Mouse (Mus musculus) heart, postnatal 14 days (tissue): ENCODE data around the gene Trmt6. TPM values are rescaled to one million over a fixed set of nuclear protein-coding genes. Genes with fewer than 3 reads are reported as not detected.

Source experiments
- DNase-seq, 2 experiments: peaks; one replicate each; pipeline ENCODE4 v3.0.0; 2021 to 2022
- intact Hi-C: fragments of 180-260 bp; cut with DNase I; formaldehyde crosslinking; loops from one replicate; pipeline ENCODE4 v1.15.1; 2025
- long read RNA-seq, 2 experiments: library from polyadenylated mRNA; stranded (forward); transcript quantifications; one replicate each; pipeline ENCODE4 v2.0.0; 2021
- total RNA-seq, 2 experiments: library from RNA; stranded (reverse); gene quantifications; 2 replicates each; pipeline ENCODE4 v1.2.3; 2021

The Trmt6 gene
- 1 to 10 TPM; 6.9 to 7.9 TPM for total RNA-seq
- long read RNA-seq, experiment 1, transcript Trmt6-201 (11 exons, 2,828 nt): major isoform, 11 of 13 reads
- long read RNA-seq, experiment 1, partial matches to known transcripts: 0 of 13 reads
- long read RNA-seq, experiment 1, other reads (novel, unspliced or antisense): 2 of 13 reads
- long read RNA-seq, experiment 2, transcript Trmt6-201 (11 exons, 2,828 nt): major isoform, 18 of 22 reads
- long read RNA-seq, experiment 2, partial matches to known transcripts: 2 of 22 reads
- long read RNA-seq, experiment 2, other reads (novel, unspliced or antisense): 1 of 22 reads

DNA sequence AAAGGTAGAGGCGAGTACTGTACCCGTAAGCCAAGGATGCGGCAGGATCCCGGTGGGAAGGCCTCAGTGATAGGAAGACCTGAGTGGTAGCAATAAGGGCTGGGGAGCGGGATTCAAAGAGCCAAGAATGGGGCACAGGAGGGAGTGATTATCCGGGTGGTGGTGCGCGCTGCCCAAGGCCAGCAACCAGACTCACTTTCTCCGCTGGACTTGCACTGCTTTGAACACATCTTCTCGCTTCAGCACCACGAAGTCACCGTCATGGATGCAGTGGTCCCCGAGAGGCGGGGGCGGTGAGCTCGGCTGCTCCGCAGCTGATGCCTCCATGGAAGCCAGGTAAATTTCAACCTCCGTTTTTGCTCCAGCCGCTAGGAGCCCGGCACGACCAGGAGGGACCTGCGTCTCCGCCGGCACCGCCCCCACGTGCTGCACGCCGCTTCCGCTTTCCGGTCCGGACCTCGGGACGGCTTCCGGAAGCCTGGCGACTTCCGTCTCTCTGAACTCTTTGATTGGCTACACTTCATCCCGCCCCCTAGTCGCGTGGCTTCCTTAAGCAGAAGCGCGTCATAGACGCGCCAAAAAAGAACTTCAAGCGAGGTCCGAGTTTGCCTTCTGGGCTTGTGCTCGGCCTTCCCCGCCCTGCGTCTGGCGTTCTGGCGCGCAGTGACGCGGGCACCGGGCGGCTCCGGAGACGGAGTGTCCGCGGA, at the start of gene Trmt6, which contains the start of gene Mcm8:
Trmt6 (minus strand) TSS at position 448 of the 707 bp plus-strand sequence.
Mcm8 (plus strand) TSS at position 534 of the 707 bp plus-strand sequence.
- intact Hi-C loops: loop anchor here (5.0 kb wide), 1 partner anchor 93 kb away; no protein-coding TSS in a partner anchor
- DNase-seq: peak; percentile 88 to 92

DNA sequence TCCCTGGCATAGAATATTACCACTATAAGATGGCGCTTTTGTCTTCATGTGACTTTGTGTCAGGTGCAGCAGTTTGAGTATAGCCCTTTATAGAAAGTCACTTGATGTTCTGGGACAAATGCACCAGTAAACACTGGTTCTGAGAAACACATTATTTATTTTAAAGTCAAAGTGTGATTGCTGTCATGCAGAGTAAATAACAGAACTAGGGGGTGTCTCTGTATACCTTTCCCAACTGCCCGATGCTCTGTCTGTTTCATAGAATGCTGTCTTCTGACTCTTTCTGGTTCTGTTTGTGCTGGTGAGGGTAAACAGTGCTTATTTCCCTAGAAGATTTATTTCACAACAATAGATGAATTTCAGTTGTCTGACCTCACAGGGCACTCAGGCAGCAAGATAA, 47.5 kb upstream of the Trmt6 start:
- intact Hi-C loops: no loop called here

DNA sequence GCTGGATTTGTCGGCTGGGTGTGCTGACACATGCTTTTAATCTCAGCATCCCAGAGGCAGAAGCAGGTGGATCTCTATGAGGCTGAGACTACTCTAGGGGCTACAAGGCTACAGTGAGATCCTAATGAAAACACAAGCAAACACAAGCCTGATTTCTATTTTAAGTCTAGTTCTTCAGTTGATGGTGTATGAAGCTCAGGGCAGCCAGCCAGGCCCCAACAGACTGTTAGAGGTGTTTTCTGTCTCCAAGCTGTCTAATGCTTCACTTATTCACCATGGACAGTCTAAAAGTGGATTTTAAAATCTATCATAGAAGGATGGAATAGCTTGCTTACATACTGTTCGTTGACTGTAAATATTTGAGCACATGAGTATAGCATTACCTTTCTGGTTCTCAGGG, 45.6 kb upstream of the Trmt6 start:
- intact Hi-C loops: no loop called here
- no peak for DNase-seq

More for the DNA sequence above, 47.5 kb upstream of the Trmt6 start:
- DNase-seq: no peak

DNA sequence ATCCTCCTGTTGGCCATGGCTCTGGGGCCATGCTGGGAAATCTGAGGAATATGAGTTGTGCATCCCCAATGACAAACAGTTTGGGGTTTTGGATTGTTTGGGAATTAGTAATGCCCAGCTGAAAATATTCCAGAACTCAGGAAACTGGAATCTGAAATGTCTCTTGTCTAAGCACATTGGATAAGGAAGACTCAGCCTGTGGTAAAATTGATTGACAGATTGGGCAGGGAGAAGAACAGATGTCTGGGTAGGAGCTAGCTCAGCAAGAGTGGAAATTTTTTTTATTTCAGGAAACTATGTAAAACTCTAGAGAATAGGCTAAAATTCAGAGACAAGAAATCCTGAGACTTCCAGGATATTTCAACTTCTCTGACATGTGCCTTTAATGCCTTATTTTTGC, 44.6 kb upstream of the Trmt6 start:
- intact Hi-C loops: no loop called here
- no peak for DNase-seq

DNA sequence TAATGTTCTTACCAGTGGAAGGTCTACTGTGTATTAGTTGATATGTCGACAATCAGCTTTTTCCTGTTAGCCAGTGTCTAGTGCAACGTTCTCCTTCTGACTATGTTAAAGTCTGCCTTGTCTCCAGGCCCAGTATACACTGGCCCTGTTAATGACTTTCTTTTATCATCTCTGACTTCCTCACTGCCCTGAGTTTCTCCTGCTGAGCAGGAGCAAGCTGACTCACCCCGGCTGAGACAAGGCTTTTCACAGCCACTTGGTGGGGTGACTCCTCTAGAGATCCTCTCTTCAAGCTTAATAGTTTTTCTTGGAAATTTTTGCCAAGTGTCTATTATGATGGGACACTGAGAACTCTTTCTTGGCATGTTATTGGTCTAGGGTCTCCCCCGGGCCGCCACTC, 40.5 kb upstream of the Trmt6 start:
- DNase-seq: no peak
- intact Hi-C loops: no loop called here

DNA sequence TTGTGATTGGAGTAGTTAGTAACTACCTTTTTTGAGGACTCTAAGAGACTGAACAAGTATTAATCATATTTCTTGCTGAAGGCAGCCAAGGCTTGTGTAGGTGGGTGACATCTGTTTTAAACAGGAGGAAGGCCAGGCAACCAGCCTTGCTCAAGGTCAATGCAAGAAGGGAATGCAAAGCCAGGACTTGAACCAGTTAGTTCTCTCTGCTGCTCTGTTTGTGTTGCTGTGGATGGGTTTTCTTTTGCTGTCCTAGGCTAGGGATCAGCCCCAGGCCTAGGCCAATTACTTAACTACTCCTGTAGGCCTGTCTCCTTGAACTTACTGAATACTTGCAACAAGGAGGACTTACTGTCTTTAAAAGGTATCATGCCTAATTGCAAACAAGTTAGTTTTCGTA, 37.2 kb upstream of the Trmt6 start:
- intact Hi-C loops: no loop called here
- DNase-seq: no peak

DNA sequence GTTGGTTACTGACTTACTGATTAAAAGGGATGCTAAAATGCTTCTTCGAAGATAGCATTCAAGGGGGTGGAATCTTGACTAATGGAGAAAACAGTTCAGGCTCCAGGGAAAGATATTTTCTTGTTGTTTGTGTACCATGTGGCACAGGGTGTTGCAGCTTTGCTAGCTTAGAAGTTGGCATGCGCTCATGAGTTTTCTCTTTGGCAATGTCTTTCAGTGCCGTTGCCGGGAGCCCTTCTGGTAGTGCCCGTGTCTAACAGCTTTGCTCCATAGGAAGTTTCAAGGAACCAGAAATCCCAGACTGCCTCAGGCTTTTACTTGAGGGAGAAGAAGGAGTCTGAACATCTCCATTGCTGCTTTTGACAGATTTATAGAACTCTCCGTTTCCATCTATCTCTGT, 33.3 kb upstream of the Trmt6 start:
- intact Hi-C loops: no loop called here
- DNase-seq: no peak

DNA sequence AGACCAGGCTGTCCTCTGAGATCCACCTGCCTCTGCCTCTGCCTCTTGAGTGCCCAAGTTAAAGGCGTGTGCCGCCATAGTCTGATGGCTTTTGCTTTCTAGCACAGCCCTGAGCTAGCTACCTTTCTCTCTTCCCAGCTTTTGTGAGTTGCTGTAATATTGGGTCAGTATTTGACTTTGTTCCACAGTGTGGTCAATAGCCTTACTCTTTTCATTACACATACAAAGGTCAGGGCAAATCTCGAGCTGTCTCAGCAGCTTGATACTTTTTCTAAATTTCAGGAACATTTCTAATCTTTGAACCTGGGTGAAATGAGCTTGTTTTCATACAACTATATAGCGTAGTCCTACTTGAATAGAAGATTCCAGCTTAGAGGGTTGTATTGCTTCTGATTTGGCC, 32.5 kb upstream of the Trmt6 start:
- intact Hi-C loops: no loop called here
- DNase-seq: no peak

DNA sequence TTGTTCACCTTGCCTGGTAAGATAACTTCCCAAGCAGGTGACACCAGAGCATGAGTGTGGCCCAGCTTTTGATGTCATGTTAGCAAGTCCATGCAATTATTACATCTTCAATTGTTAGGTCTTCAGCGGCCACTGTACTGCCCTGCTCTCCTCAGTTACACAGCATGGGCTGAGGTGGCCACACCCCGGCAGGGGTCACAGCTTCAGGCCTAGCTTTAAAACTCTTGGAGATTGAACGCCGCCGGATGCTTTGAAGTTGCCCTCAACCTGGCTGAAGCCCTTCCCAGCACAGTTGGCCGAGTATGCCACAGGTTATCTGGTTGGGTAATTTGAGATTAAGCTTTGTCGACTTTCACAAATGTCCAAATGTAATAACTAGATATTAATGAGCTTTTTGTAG, 31.7 kb upstream of the Trmt6 start:
- DNase-seq: no peak

DNA sequence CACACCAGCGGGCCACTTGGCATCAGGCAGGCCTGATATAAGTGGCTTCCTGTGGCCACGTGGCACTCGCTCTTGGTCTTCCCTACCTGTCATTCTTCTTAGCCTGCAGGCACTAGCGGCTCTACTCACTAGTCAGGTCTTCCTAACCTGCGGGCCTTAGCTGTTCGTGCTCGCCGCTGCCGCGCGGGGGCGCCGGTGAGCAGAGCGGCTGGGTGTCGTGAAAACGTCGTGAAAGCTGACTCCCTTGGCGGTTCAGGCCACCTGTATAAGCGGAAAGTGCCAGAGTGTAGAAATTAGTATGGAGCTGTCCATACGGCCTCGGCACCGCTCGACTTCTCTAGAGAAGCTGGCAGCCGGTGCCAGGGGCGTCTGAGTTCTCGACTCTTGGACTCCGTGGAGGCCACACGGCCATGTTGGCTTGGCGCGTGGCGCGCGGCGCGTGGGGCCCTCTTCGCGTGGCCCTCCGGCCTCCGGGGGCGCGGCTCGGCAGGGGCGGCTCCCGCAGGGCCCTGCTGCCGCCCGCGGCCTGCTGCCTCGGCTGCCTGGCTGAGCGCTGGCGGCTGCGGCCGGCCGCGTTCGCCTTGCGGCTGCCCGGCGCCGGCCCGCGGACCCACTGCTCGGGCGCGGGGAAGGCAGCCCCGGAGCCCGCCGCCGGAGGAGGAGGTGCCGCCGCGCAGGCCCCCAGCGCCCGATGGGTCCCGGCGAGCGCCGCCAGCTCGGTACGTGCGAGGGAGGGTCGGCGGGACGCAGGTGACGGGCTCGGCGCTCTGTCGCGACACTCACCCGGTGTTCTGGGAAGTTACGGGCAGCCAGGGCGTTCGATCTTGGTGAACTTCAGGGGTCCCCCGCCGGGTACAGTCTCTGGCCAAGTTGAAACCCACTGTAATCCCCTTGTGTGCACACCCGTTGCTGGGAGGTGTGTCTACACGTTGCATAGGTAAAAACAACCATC, 30.8 kb upstream of the Trmt6 start, which contains the start of gene Crls1:
Crls1 (plus strand) TSS at position 260 of the 952 bp plus-strand sequence.
- peak; percentile 98 to 99 for DNase-seq
- intact Hi-C loops: loop anchor here (1.0 kb wide), 1 partner anchor 57 kb away; no protein-coding TSS in a partner anchor

More for the DNA sequence above, 31.7 kb upstream of the Trmt6 start:
- intact Hi-C loops: no loop called here

DNA sequence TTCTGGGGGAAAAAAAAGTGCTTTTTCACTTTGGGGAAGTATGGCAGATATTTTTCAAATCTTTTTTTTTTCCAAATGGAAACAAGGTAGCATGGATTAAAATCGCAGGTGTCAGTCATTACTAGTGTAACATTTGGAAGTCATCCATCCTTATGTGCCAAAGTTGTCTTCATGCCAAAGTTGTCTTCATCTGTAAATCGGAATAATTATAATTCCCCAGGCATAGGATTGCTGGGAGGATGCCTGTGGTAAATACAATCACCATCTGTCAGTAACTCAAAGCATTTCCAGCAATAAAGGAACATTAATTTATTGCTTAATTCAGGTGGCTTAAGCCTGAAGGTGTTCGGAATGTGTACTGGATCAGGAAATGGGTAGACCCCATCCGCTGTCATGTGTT, 25.2 kb upstream of the Trmt6 start:
- DNase-seq: no peak
- intact Hi-C loops: no loop called here

DNA sequence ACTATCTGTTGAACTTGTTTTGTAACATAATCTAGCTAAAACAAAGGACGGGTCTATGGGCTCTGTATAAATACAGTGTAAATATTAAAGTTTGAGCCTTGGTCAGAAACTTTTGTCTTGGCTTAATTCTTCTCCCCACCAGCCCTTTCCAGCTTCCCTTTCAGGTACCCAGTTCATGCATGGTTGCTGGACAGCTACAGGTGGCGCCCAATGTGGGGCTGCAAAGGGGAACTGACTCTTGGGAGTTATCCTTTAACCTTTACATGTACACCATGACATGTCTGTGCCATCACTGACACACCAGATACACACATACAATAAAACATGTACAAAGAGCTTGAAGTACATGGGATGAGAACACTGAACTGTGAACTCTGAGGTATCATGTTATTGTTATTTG, 12.9 kb downstream of the Trmt6 start:
- intact Hi-C loops: no loop called here
- no peak for DNase-seq

DNA sequence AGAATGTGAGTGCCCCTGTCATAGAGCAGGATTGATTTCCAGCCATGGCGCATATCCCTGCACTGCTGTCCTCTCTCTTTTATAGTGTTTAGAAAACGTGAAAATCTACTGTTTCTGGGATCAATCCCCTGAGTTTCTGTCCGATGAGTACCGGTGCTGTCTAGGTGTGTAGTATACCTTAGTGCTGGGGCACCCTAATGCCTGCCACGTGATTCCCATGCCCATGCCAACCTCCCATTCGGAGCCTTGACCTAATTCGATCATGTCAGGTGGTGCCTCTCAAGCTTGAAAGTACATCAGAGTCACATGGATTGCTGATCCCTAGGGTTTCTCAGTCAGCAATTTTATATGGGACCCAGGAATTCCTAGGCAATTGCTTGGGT, 21.7 kb downstream of the Trmt6 start:
- intact Hi-C loops: no loop called here
- no peak for DNase-seq

DNA sequence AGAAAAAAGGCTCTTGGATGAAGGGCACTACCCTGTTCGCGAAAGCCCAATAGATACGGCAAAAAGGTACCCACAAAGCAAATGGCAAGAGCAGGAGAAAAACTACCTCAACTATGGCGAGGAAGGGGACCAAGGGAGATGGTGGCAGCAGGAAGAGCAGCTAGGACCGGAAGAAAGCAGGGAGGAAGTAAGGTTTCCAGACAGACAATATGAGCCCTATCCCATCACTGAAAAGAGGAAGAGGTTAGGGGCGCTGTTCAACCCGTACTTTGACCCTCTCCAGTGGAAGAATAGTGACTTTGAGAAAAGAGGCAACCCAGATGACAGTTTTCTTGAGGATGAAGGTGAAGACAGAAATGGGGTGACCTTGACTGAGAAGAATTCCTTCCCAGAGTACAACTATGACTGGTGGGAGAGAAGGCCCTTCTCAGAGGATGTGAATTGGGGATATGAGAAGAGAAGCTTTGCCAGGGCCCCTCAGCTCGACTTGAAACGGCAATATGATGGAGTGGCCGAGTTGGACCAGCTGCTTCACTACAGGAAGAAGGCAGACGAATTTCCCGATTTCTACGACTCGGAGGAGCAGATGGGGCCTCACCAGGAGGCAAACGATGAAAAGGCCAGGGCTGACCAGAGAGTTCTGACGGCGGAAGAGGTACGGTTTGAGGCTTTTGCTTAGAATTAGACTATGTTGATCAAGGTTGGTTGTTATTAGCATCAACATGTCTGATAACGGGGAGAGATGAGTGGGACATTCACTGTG, 22.2 kb downstream of the Trmt6 start:
- DNase-seq: no peak
- intact Hi-C loops: no loop called here

DNA sequence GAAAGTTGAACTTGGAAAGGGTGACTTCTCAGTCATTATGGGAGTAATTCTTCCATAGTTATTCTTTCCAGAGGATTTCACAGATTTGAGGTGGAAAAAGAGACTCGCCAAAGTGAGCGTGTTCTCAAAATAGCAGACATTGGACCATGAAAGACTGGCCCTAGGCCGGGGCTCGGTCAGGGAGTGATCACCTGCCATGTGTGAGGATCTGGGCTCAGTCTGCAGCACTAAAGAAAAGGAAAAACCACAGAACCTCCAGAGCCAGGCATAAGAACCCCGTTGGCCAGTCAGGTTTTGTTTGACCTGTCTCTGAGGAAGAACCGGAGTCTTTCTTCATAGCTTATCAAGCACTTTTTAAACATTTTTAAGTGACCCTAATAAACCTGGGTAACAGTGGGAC, 31.8 kb downstream of the Trmt6 start:
- DNase-seq: no peak
- intact Hi-C loops: no loop called here

DNA sequence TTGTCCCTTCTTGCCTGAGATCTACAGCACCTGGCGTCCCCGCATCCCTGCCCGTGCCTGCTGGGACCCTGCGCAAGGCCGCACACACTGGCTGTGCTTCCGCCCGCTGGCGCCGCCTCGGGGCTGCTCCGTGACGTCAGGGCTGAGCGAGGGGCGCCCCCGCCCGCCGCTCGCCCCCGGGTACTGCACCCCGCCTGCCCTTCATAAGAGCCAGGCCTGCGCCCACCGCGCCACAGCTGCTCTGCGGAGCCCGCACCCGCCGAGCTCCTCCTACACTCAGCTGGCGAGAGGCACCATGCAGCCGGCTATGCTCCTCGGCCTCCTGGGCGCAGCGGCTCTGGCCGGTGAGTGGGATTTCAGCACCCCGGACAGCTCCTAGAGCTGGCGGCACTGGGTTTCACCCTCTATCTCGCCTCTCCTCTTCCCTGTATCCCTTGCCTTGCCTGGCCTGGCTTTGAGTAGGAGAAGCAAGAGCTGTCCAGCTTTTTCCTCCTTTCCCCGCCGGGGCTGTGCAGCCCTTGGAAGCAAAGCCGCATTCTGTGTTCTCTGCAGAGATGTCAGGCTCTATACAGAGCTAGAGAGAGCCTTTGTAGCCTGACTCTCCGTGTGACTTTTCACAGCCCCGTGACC, 34.3 kb downstream of the Trmt6 start:
- intact Hi-C loops: no loop called here
- DNase-seq: peak; percentile 93 to 96

DNA sequence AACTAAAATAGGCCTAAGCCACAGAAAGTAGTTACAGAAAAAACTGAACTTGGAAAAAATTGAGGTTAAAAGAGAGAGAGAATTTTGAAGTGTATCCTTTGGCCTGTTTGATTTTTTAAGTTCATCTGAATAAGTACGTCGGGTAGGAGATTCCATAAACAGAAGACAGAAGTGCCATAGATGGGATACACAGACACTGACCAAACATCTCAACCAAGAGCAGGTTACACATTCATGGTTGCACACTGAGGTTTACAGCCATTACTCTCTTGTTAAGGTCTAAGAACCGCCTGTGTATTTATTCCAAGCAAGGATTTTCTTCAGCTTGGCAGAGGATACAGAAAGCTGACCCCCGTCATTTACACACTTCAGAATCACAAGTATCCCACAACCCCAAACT, 34.9 kb downstream of the Trmt6 start, which contains the start of gene Chgb:
Chgb (plus strand) TSS at position 301 of the 400 bp plus-strand sequence.
- intact Hi-C loops: no loop called here

DNA sequence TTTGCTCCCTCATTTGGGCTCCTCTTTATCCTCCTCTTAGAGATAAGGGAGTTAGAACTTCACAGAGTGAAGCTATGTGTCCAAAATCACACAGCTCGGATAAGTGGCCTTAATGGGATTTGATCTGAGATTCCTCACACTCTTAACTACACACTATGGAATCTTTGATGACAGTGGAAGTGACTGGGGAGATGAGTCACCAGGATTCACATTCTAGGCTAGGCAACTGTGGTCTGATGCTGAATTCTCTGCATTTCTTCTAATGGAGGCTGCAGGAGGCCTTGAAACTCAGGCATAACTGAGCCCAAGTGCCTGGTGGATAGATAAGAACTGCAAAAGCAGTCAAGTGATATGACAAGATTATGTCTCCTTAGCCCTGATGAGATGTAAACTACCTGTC, 45.0 kb downstream of the Trmt6 start:
- no peak for DNase-seq
- intact Hi-C loops: no loop called here

More for the DNA sequence above, 34.9 kb downstream of the Trmt6 start, which contains the start of gene Chgb:
- no peak for DNase-seq

DNA sequence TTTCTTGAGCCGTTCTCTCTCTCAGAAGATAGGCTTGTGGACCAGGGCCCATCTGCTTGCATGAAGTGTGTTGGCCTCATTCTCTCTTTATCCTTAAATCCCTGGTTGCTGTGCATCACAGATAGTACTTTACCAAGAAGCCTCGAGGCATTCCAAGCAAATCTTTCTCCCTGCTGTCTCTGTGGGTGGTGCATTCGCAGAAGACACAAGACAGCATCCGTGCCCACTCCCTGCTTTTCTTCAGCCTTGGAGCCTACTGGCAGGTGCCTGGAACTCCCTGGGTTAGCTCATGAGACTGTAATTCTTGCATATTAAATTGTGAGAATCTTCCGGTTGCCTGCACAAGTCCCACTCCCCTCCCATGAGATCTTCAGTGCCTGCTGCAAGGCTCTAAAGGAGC, 57.9 kb downstream of the Trmt6 start:
- no peak for DNase-seq
- intact Hi-C loops: no loop called here
